Mouse (Mus musculus) cortical plate, adult 2 months (tissue): Measurements from ENCODE around the gene Zyg11a.

Experiments
- CTCF ChIP-seq: fragments of 200-500 bp; IDR thresholded peaks from 2 replicates; pipeline ENCODE4 v1.5.1; 2011; ENCODE audit warnings: mild to moderate bottlenecking, control low read depth, low read length; ENCODE audit not compliant: insufficient read depth; ENCODE audit errors: extremely low read depth
- POLR2A ChIP-seq: fragments of 200-500 bp; IDR thresholded peaks from 2 replicates; pipeline ENCODE4 v1.6.1; 2011; ENCODE audit warnings: mild to moderate bottlenecking, low read length, control low read depth; ENCODE audit not compliant: insufficient read depth; ENCODE audit errors: extremely low read depth

GRCm38 (mm10) chr4:108165152-108165895 lies 52.5 kb downstream of the Zyg11a start, which contains the start of gene Echdc2:
- TF ChIP-seq CTCF (no peak), POLR2A (no peak)
